Mouse (Mus musculus) midbrain, embryonic 15.5 days (tissue): Measurements from ENCODE around the gene Adipoq. TPM values are rescaled to one million over a fixed set of nuclear protein-coding genes. Genes with fewer than 3 reads are reported as not detected.
A peak's percentile ranks its signal among the peaks of the same experiment; 100 is the strongest.
"Not testable (repeated sequence)": the region's sequence is repeated elsewhere in the genome, so short reads cannot be mapped to it uniquely, and the experiment has no call there.

ENCODE experiments used
- ATAC-seq: fragments of 200-750 bp; cut with Nextera tagmentation; replicated peaks from 2 replicates; pipeline ENCODE4 v1.8.0; 2017; ENCODE audit warnings: moderate TSS enrichment
- H3K27ac ChIP-seq: fragments of 300-500 bp; sonication (generic); 2 replicates; pipeline ENCODE4 v1.5.1; 2015; ENCODE audit warnings: mild to moderate bottlenecking, inconsistent platforms
- H3K27me3 ChIP-seq: fragments of 300-500 bp; sonication (generic); replicated peaks from 2 replicates; pipeline ENCODE4 v1.6.1; 2015; ENCODE audit warnings: inconsistent platforms
- H3K36me3 ChIP-seq: fragments of 300-500 bp; sonication (generic); replicated peaks from 2 replicates; pipeline ENCODE4 v1.6.1; 2015; ENCODE audit warnings: inconsistent platforms
- H3K4me1 ChIP-seq: fragments of 300-500 bp; sonication (generic); 2 replicates; pipeline ENCODE4 v1.6.1; 2015; ENCODE audit warnings: inconsistent platforms
- H3K4me2 ChIP-seq: fragments of 300-500 bp; sonication (generic); 2 replicates; pipeline ENCODE4 v1.6.1; 2015; ENCODE audit warnings: inconsistent platforms, mild to moderate bottlenecking, moderate library complexity
- H3K4me3 ChIP-seq: fragments of 300-500 bp; sonication (generic); 2 replicates; pipeline ENCODE4 v1.5.1; 2015; ENCODE audit warnings: mild to moderate bottlenecking, inconsistent platforms
- H3K9ac ChIP-seq: fragments of 300-500 bp; sonication (generic); 2 replicates; pipeline ENCODE4 v1.6.1; 2015; ENCODE audit warnings: mild to moderate bottlenecking, inconsistent platforms
- H3K9me3 ChIP-seq: fragments of 300-500 bp; sonication (generic); 2 replicates; pipeline ENCODE4 v1.6.1; 2016; ENCODE audit warnings: inconsistent platforms
- WGBS: fragments of 180-500 bp; shearing (Covaris S2); methylation state at CpG from one replicate; pipeline ENCODE4 v1.1.7; 2015; ENCODE audit warnings: mixed read lengths; 5-methylcytosine and 5-hydroxymethylcytosine counted together
- polyA plus RNA-seq: library from polyadenylated mRNA; unstranded; fragments of >200 nt; fragmentation: Nextera tagmentation; extraction: Ambion mirVana; gene quantifications from 2 replicates; pipeline ENCODE4 v1.2.1, GENCODE M21; 2015

Adipoq gene
- polyA plus RNA-seq: not detected in 2 replicates

DNA sequence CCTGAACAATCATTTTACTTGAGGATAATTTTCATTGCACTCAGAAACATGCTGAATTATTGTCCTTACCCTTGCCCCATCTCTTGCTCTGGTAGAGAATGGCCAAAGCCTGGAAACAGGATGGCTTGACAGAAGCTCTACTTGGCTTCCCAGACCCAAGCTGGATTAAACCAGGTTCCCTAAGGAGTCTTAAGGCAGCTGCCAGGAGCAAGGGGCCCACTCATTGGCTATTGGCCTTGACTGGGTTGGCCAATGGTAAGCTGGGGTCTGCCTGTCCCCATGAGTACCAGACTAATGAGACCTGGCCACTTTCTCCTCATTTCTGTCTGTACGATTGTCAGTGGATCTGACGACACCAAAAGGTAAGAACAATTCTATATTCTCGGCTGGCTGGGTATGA is at the start of gene Adipoq:
Gene Adipoq (plus strand): TSS at position 257 of the 400 bp plus-strand sequence.
- no peak within 1 kb of the TSS for H3K4me2 ChIP-seq
- H3K9me3 ChIP-seq: no peaks in the 10 kb centered on the region
- no peak within 1 kb of the TSS for H3K4me3 ChIP-seq
- no peaks in the 10 kb centered on the region for H3K27me3 ChIP-seq
- ATAC-seq: no peak
- no peak within 1 kb of the TSS for H3K9ac ChIP-seq
- no peak within 1 kb of the TSS for H3K27ac ChIP-seq
- H3K36me3 ChIP-seq: no peaks in the 10 kb centered on the region
- H3K4me1 ChIP-seq: no peaks in the 10 kb centered on the region
- 89% methylated on average over 3 of the region's 3 CpGs for WGBS

DNA sequence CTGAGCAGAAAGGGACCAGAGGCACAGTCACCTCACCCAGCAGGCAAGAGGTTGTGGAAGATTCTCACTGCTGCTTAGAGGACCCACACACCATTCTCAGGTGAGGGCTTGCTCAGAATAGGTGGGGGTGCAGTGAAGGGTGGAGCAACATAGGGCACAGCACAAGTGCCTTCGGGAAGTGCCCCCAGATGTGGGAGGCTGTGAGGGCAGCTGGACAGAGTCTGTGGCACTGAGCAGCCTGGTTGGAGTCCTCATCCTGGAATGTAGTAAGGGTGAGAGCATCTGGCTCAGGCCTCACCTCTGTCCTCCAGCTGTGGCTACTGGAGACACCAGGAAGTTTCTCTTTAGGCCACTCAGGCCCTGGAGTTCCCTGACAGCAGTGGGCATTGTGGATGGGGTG is 49.5 kb upstream of the Adipoq start:
- not testable (repeated sequence) for H3K9ac ChIP-seq, H3K4me3 ChIP-seq, H3K9me3 ChIP-seq, H3K27me3 ChIP-seq, H3K36me3 ChIP-seq, ATAC-seq, H3K27ac ChIP-seq, H3K4me2 ChIP-seq
- peaks cover 11% of the 10 kb centered on the region for H3K4me1 ChIP-seq
- WGBS: 82% methylated on average over 1 of the region's 1 CpGs

DNA sequence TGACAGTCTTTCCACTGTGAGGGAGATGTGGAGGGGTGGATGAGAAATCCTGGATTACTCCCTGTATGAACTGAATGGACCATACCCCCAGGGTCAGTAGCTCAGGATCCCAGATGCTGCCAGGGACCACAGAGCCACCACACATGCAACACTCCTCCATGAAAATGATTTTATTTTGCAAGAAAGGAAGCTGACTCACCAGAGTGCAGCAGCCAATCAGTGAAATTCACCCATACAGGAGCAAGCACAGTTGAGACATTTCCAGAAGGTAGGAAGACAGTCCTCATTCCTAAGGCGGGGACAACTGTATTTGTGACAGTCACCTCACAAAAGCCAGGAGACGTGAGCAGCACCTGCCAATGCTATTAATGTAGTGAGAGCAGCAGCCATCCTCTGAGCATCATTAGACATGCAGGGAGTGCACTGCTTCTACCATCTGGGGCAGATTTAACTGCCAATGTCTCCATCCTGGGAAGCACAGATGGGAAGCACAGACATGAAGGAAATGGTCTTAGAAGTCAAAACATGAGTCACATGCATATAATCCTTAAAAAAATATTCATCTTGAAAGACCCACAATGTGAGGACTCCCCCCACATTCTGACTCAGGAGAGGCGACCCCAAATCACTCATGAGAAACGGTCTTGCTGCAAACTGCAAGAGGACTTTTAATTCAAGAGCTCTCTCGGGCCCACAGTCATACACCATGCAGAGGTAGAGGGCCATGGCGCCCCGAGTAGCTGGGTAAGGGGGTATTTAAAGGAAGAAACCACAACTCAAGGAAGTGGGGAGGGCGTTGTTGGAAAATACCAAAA is 48.8 kb upstream of the Adipoq start:
- WGBS: 84% methylated on average over 8 of the region's 8 CpGs

GRCm38 (mm10) chr16:23098105-23098452 is 48.3 kb upstream of the Adipoq start:
- not testable (repeated sequence) for ATAC-seq, H3K36me3 ChIP-seq, H3K9ac ChIP-seq, H3K9me3 ChIP-seq, H3K27ac ChIP-seq, H3K4me2 ChIP-seq, H3K27me3 ChIP-seq, H3K4me3 ChIP-seq
- WGBS: 93% methylated on average over 1 of the region's 1 CpGs
- H3K4me1 ChIP-seq: peaks cover 11% of the 10 kb centered on the region

More for the DNA sequence above, 48.8 kb upstream of the Adipoq start:
- ATAC-seq, H3K27me3 ChIP-seq, H3K27ac ChIP-seq, H3K9ac ChIP-seq, H3K4me3 ChIP-seq, H3K4me2 ChIP-seq, H3K36me3 ChIP-seq, H3K9me3 ChIP-seq: not testable (repeated sequence)
- peaks cover 11% of the 10 kb centered on the region for H3K4me1 ChIP-seq

DNA sequence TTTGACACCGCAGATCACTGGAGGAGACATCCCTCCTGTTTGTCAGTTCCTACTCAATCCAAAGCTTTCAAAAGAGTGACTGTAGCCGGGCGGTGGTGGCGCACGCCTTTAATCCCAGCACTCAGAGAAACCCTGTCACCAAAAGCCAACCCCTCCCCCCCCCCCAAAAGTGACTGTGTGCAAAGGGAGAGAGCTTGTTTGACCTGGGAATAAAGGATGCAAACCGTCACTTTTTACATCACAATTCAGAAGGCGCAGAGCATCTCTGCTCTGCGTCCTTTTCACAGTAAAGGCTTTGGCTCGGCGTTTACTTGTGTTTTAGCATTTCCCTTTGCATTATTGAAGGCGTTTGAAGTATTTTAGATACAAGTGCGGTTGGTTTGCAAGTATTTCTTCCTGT is 46.7 kb upstream of the Adipoq start:
- Histone ChIP-seq H3K27ac (no peak overlapping the region), H3K4me2 (peak overlapping the region; percentile 58), H3K9ac (0 out of 2 replicates have a peak overlapping the region, but pooled peaks have one; percentile 21), H3K4me3 (peak overlapping the region; percentile 32), H3K4me1 (peaks cover 11% of the 10 kb centered on the region), H3K36me3 (no peaks in the 10 kb centered on the region), H3K27me3 (peaks cover 12% of the 10 kb centered on the region), H3K9me3 (no peaks in the 10 kb centered on the region)
- 2% methylated on average over 12 of the region's 12 CpGs for WGBS
- ATAC-seq: 0 out of 2 replicates have a peak, but pooled peaks have one; percentile 22

DNA sequence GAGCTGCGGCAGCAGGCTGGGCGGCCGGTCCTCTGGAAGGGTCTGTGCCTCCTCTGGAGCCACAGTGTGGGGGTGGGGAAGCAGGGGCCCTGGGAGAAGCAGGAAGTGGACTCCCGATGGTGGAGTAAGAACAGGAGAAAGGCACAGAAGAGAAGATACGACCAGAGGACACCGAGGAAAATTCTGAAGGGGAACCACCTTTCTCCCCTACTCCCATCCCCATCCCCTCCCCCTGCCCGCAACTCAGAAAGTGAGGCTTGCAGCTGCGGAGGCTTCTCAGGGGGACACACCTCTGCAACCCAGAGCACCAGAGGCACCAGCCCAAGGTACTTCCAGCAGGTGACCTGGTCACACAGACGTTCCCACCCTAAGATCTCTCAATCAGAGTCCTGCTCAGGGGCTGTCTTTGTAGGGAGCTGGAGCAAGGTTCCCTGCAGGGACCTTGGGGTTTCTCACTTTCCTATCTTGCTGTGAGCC is 46.2 kb upstream of the Adipoq start:
- Histone ChIP-seq H3K4me3 (peak overlapping the region; percentile 32), H3K27me3 (peaks cover 12% of the 10 kb centered on the region), H3K4me1 (peaks cover 11% of the 10 kb centered on the region), H3K4me2 (peak overlapping the region; percentile 58), H3K36me3 (no peaks in the 10 kb centered on the region), H3K9ac (0 out of 2 replicates have a peak overlapping the region, but pooled peaks have one; percentile 21), H3K27ac (no peak overlapping the region), H3K9me3 (no peaks in the 10 kb centered on the region)
- peak; percentile 74 for ATAC-seq
- WGBS: 0% methylated on average over 7 of the region's 9 CpGs

- Histone ChIP-seq H3K4me1 (peaks cover 11% of the 10 kb centered on the region), H3K27ac (no peak overlapping the region), H3K9ac (0 out of 2 replicates have a peak overlapping the region, but pooled peaks have one; percentile 21), H3K9me3 (no peaks in the 10 kb centered on the region), H3K4me2 (peak overlapping the region; percentile 58), H3K36me3 (no peaks in the 10 kb centered on the region), H3K4me3 (no peak overlapping the region; the same call in 1 of the 2 replicates), H3K27me3 (peaks cover 12% of the 10 kb centered on the region)
- 11% methylated on average over 10 of the region's 10 CpGs for WGBS
- peak; percentile 48; the same call in 1 of the 2 replicates for ATAC-seq
These were observed 45.7 kb upstream of the Adipoq start for GRCm38 (mm10) chr16:23100613-23101012.

DNA sequence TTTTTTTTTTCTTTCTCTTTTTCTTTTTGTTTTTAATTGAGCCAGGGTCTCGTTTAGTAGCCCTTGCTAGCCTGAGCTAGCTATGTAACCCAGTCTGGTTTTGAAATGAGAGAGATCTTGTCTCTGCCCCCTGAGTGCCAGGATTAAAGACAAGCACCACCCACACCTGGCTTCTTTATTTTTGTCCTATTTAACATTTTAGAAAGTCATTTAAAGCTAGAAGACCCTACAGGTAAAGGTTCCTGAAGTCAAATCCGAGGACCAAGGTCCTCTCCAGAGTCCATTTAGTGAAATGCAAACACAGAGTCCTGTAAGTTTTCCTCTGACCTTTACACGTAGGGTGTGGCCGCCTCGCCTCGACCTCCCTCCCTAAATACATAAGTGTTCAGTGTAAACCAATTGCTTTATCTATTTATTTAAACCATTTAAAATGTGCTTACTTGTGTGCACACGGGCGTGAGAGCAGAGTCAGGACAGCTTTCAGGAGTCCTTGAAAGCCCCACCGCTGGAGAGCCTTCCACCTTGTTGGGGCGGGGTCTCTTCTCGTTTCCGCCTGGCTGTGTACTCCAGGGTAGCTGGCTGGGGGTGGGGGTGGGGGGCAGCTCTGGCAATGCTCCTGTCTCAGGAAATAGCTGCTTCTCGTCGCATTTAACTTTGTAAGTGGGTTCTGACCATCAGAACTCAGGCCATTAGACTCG is 43.8 kb upstream of the Adipoq start:
- peaks cover 12% of the 10 kb centered on the region for H3K27me3 ChIP-seq
- H3K9ac ChIP-seq: no peak overlapping the region
- H3K36me3 ChIP-seq: no peaks in the 10 kb centered on the region
- no peak for ATAC-seq
- no peak overlapping the region for H3K4me3 ChIP-seq
- H3K9me3 ChIP-seq: no peaks in the 10 kb centered on the region
- peak overlapping the region; percentile 23 for H3K4me2 ChIP-seq
- 20% methylated on average over 15 of the region's 15 CpGs for WGBS
- peaks cover 14% of the 10 kb centered on the region for H3K4me1 ChIP-seq
- no peak overlapping the region for H3K27ac ChIP-seq

GRCm38 (mm10) chr16:23103038-23103745 is 43.1 kb upstream of the Adipoq start:
- no peak overlapping the region for H3K27ac ChIP-seq
- H3K27me3 ChIP-seq: peaks cover 12% of the 10 kb centered on the region
- peaks cover 14% of the 10 kb centered on the region for H3K4me1 ChIP-seq
- peak overlapping the region; percentile 23 for H3K4me2 ChIP-seq
- no peaks in the 10 kb centered on the region for H3K36me3 ChIP-seq
- no peak for ATAC-seq
- H3K9ac ChIP-seq: no peak overlapping the region
- 42% methylated on average over 17 of the region's 17 CpGs for WGBS
- no peak overlapping the region for H3K4me3 ChIP-seq
- no peaks in the 10 kb centered on the region for H3K9me3 ChIP-seq

DNA sequence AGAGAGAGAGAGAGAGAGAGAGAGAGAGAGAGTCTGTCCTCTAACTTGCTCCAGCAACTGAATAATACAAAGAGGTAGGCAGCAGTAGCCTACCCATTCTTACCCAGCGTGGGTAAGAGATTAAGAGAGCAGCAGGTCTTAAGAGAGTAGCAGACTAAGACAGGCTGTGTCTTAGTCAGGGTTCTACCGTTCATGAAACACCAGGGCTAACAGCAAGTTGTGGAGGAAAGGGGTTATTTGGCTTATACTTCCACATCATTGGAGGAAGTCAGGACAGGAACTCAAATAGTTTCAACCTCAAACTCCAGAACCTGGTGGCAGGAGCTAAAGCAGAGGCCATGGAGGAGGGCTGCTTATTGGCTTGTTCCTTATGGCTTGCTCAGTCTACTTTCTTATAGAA is 42.5 kb upstream of the Adipoq start:
- WGBS: 44% methylated on average over 2 of the region's 2 CpGs
- Histone ChIP-seq H3K9me3 (no peaks in the 10 kb centered on the region), H3K4me3 (no peak overlapping the region), H3K4me2 (no peak overlapping the region), H3K27me3 (peaks cover 12% of the 10 kb centered on the region), H3K9ac (no peak overlapping the region), H3K36me3 (no peaks in the 10 kb centered on the region), H3K4me1 (peaks cover 15% of the 10 kb centered on the region), H3K27ac (no peak overlapping the region)
- no peak for ATAC-seq

DNA sequence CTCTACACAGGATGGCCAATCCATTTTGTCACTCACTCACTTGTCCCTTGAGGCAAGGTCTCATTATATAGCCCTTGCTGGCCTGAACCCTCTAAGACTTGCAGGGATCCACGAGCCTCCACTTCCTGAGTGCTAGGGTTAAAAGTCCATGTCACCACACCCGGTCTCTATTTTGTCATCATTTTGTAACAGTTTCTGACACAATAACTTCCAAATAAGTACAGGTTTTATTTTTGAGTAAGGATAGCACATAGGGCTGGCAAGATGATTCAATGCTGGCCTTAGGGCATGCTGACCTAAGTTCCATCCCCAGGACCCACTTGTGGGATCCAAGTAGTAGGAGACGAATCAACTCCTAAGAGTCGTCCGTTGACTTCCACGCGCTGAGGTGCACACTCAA is 40.2 kb upstream of the Adipoq start:
- ATAC-seq: no peak
- Histone ChIP-seq H3K27ac (no peak overlapping the region), H3K4me1 (peaks cover 27% of the 10 kb centered on the region), H3K4me2 (no peak overlapping the region), H3K9me3 (no peaks in the 10 kb centered on the region), H3K4me3 (no peak overlapping the region), H3K36me3 (peaks cover 12% of the 10 kb centered on the region), H3K27me3 (0 out of 2 replicates have a peak, but pooled peaks cover 3% of the 10 kb centered on the region), H3K9ac (no peak overlapping the region)
- 81% methylated on average over 7 of the region's 7 CpGs for WGBS
